Mouse (Mus musculus): ENCODE measurements around the gene Slc27a5. TPM values are rescaled to one million over a fixed set of nuclear protein-coding genes. Genes with fewer than 3 reads are reported as not detected.

Slc27a5 gene
- total RNA-seq, 2 experiments from 2014 or later, result 0.44 TPM; not detected in 1

- peak overlapping the region; percentile 78 for H3K4me3 ChIP-seq
Observed at GRCm38 (mm10) chr7:12949032-12949871, 48.7 kb downstream of the Slc27a5 start.

GRCm38 (mm10) chr7:12943488-12943887 is 54.5 kb downstream of the Slc27a5 start:
- Histone ChIP-seq H3K27ac (no peak overlapping the region), H3K4me3 (no peak overlapping the region)
- no peak for DNase-seq (ENCODE audit: extremely low spot score in 1 of 2, low spot score in 2 of 2)
- TF ChIP-seq CTCF (IDR thresholded peaks at IDR 0.05), result peak; percentile 33
- intact Hi-C loops (cut with DNase I), result no loop called here

More at GRCm38 (mm10) chr7:12949032-12949871, 48.7 kb downstream of the Slc27a5 start:
- DNase-seq (ENCODE audit: extremely low spot score in 1 of 2, low spot score in 2 of 2), result peak; percentile 93 to 95
- intact Hi-C loops (cut with DNase I), result loop anchor here (2.0 kb wide), 2 partner anchors 16 to 68 kb away; partner anchors contain the start of genes Zfp128 and Zfp324
- H3K27ac ChIP-seq, result peak overlapping the region; percentile 77
- no peak; the same call in 1 of the 2 replicates for TF ChIP-seq CTCF (IDR thresholded peaks at IDR 0.05)

GRCm38 (mm10) chr7:12940599-12940998 is 57.4 kb downstream of the Slc27a5 start:
- intact Hi-C loops (cut with DNase I), result no loop called here
- no peak for DNase-seq (ENCODE audit: extremely low spot score in 1 of 2, low spot score in 2 of 2)
- no peak overlapping the region for H3K27ac ChIP-seq
- no peak for TF ChIP-seq CTCF (IDR thresholded peaks at IDR 0.05)
- H3K4me3 ChIP-seq, result no peak overlapping the region

Other genes starting within 250 kb of the Slc27a5 start
- gene Zscan18, start 194.6 kb downstream of the Slc27a5 start, total RNA-seq (2021), result 10 to 100 TPM; 20.0 to 22.3 TPM
- gene Zfp329, start 179.3 kb downstream of the Slc27a5 start, total RNA-seq (2021), result 10 to 100 TPM; 22.9 to 24.6 TPM
- gene Zfp110, start 163.4 kb downstream of the Slc27a5 start, total RNA-seq (2021), result 10 to 100 TPM; 12.5 to 13.5 TPM
- gene Zfp128, start 117.0 kb downstream of the Slc27a5 start, total RNA-seq (2021), result 1 to 10 TPM; 8.0 to 8.2 TPM
- 10 to 100 TPM; 16.2 to 17.0 TPM for gene Zscan22, start 100.4 kb downstream of the Slc27a5 start, total RNA-seq (2021)
- 100 to 1,000 TPM; 374 to 377 TPM for gene Rps5, start 75.9 kb downstream of the Slc27a5 start, total RNA-seq (2021)
- 1 to 10 TPM; 1.1 to 1.2 TPM for gene Rnf225, start 70.8 kb downstream of the Slc27a5 start, total RNA-seq (2021)
- 10 to 100 TPM; 11.0 TPM for gene Zfp324, start 32.4 kb downstream of the Slc27a5 start, total RNA-seq (2021)
- 1 to 10 TPM; 7.9 to 9.0 TPM for gene Zfp446, start 20.3 kb downstream of the Slc27a5 start, total RNA-seq (2021)
- 100 to 1,000 TPM; 220 to 221 TPM for gene Trim28, start 922 bp upstream of the Slc27a5 start, total RNA-seq (2021)
- gene Zbtb45, start 11.8 kb upstream of the Slc27a5 start, total RNA-seq (2021), result 10 to 100 TPM; 34.0 to 35.8 TPM
- gene Chmp2a, start 36.6 kb upstream of the Slc27a5 start, total RNA-seq (2021), result 100 to 1,000 TPM; 134 to 150 TPM
- gene Ube2m, start 40.1 kb upstream of the Slc27a5 start, total RNA-seq (2021), result 100 to 1,000 TPM; 220 to 227 TPM
- 10 to 100 TPM; 10.2 to 10.6 TPM for gene Mzf1, start 56.6 kb upstream of the Slc27a5 start, total RNA-seq (2021)
- gene Vmn1r85, start 97.0 kb upstream of the Slc27a5 start, total RNA-seq (2021), result not detected
- gene Vmn1r86, start 121.7 kb upstream of the Slc27a5 start, total RNA-seq (2021), result not detected
- gene Vmn1r87, start 142.0 kb upstream of the Slc27a5 start, total RNA-seq (2021), result not detected
- under 1 TPM; 0.07 to 0.16 TPM for gene Vmn1r88, start 161.4 kb upstream of the Slc27a5 start, total RNA-seq (2021)
- not detected for gene Vmn1r89, start 214.8 kb upstream of the Slc27a5 start, total RNA-seq (2021)